In genomic region chr13:63872585-63873282, GRCm38 (mm10) we compare ENCODE assay signal across 28 mouse cellular contexts. TPM values are rescaled to one million over a fixed set of nuclear protein-coding genes. Genes with fewer than 3 reads are reported as not detected.
A peak's percentile ranks its signal among the peaks of the same experiment; 100 is the strongest.
DNase-seq lines count a peak whose midpoint lies in the region; ATAC-seq lines count a peak whose summit lies in the region.
"Had no signal": no experiment of that assay in that cellular context is flagged by ENCODE, and none has a peak within 500 bp of the region (broad histone marks: within the 10 kb centered on the region; RNA-seq: fewer than 3 reads in every experiment).

No protein-coding gene starts in this region.

- no peak overlapping the region for H3K4me2 ChIP-seq in liver, embryonic 12.5 days
- peak overlapping the region; percentile 20; the same call in 1 of the 2 replicates for H3K4me2 ChIP-seq in liver, embryonic 16.5 days (ENCODE audit: low read depth, low read length)
- H3K4me2 ChIP-seq: forebrain, embryonic 13.5 days; heart, embryonic 15.5 days; hindbrain, embryonic 13.5 days; limb, embryonic 15.5 days; lung, embryonic 15.5 days; midbrain, embryonic 13.5 days; neural tube, embryonic 13.5 days had no signal

- peak overlapping the region; percentile 70 for H3K27ac ChIP-seq in liver, embryonic 12.5 days
- H3K27ac ChIP-seq in liver, embryonic 16.5 days (ENCODE audit: low read length), result peak overlapping the region; percentile 41; the same call in 1 of the 2 replicates
- H3K27ac ChIP-seq: forebrain, embryonic 13.5 days; heart, embryonic 10.5 days; heart, embryonic 15.5 days; hindbrain, embryonic 13.5 days; limb, embryonic 10.5 days; limb, embryonic 15.5 days; lung, embryonic 15.5 days; midbrain, embryonic 13.5 days; neural tube, embryonic 13.5 days had no signal

- peak; percentile 69 for ATAC-seq in liver, embryonic 12.5 days
- 0 out of 2 replicates have a peak, but pooled peaks have one; percentile 8 for ATAC-seq in common myeloid progenitor, adult 5-6 weeks (replicated peaks; ENCODE audit: low read depth, poor library complexity, severe bottlenecking)
- ATAC-seq in liver, embryonic 16.5 days (ENCODE audit: low read depth), result peak; percentile 35; the same call in 1 of the 2 replicates
- ATAC-seq: activated CD4-positive, CD25-positive, alpha-beta regulatory T cell, adult 4 months; forebrain, embryonic 13.5 days; intestine, embryonic 16.5 days; midbrain, embryonic 13.5 days had no signal

- H3K36me3 ChIP-seq in liver, embryonic 12.5 days, result peaks cover 28% of the 10 kb centered on the region
- peaks cover 4% of the 10 kb centered on the region; the same call in 1 of the 2 replicates for H3K36me3 ChIP-seq in liver, embryonic 16.5 days (ENCODE audit: control insufficient read depth, insufficient read depth)

- DNase-seq in liver, result no peak
- DNase-seq in adipocyte (ENCODE audit: low spot score), result no peak
- DNase-seq in cerebellum, adult 9-10 months, result no peak
- no peak for DNase-seq in cerebellum, postnatal 10 days
- DNase-seq: adrenal gland, adult 8-10 months; cerebellum, adult 11 months; cerebellum, adult 9-11 months; gastrocnemius, postnatal 14 days; heart, postnatal 36 days; kidney, postnatal 14 days; layer of hippocampus, adult 9-11 months; lung, postnatal 36 days; thymus, postnatal 14 days had no signal

- no peak overlapping the region for H3K9ac ChIP-seq in liver, embryonic 12.5 days
- H3K9ac ChIP-seq in liver, embryonic 16.5 days (ENCODE audit: low read depth, low read length), result no peak overlapping the region
- H3K9ac ChIP-seq: forebrain, embryonic 13.5 days; heart, embryonic 15.5 days; hindbrain, embryonic 13.5 days; limb, embryonic 15.5 days; lung, embryonic 15.5 days; midbrain, embryonic 13.5 days; neural tube, embryonic 13.5 days had no signal

- no peaks in the 10 kb centered on the region for H3K9me3 ChIP-seq in liver, embryonic 12.5 days (replicated peaks)
- no peaks in the 10 kb centered on the region for H3K9me3 ChIP-seq in liver, embryonic 16.5 days (replicated peaks; ENCODE audit: control insufficient read depth, low read length)
- H3K9me3 ChIP-seq: forebrain, embryonic 13.5 days; heart, embryonic 10.5 days; heart, embryonic 15.5 days; hindbrain, embryonic 13.5 days; limb, embryonic 10.5 days; limb, embryonic 15.5 days; lung, embryonic 15.5 days; megakaryocyte, embryonic 14.5 days; midbrain, embryonic 13.5 days; neural tube, embryonic 13.5 days had no signal

- no peak overlapping the region for H3K4me3 ChIP-seq in liver, embryonic 12.5 days
- no peak overlapping the region for H3K4me3 ChIP-seq in liver, embryonic 16.5 days (ENCODE audit: low read depth, low read length)
- H3K4me3 ChIP-seq: forebrain, embryonic 13.5 days; heart, embryonic 10.5 days; heart, embryonic 15.5 days; hindbrain, embryonic 13.5 days; limb, embryonic 10.5 days; limb, embryonic 15.5 days; lung, embryonic 15.5 days; megakaryocyte, embryonic 14.5 days; midbrain, embryonic 13.5 days; neural tube, embryonic 13.5 days had no signal

- WGBS in liver, embryonic 12.5 days (ENCODE audit: insufficient replicate concordance), result 64% methylated on average over 2 of the region's 2 CpGs
- WGBS in liver, embryonic 16.5 days (ENCODE audit: insufficient replicate concordance), result 52% methylated on average over 2 of the region's 2 CpGs

- H3K4me1 ChIP-seq in liver, embryonic 12.5 days, result peaks cover 18% of the 10 kb centered on the region
- H3K4me1 ChIP-seq in liver, embryonic 16.5 days (ENCODE audit: control insufficient read depth, low read depth, low read length), result peaks cover 3% of the 10 kb centered on the region; the same call in 1 of the 2 replicates
- H3K4me1 ChIP-seq: forebrain, embryonic 13.5 days; heart, embryonic 10.5 days; heart, embryonic 15.5 days; hindbrain, embryonic 13.5 days; limb, embryonic 10.5 days; limb, embryonic 15.5 days; lung, embryonic 15.5 days; megakaryocyte, embryonic 14.5 days; midbrain, embryonic 13.5 days; neural tube, embryonic 13.5 days had no signal

- no peaks in the 10 kb centered on the region for H3K27me3 ChIP-seq in liver, embryonic 12.5 days (replicated peaks)
- no peaks in the 10 kb centered on the region for H3K27me3 ChIP-seq in liver, embryonic 16.5 days (ENCODE audit: control insufficient read depth, insufficient read depth, low read depth, low read length)
- H3K27me3 ChIP-seq: forebrain, embryonic 13.5 days; heart, embryonic 15.5 days; hindbrain, embryonic 13.5 days; limb, embryonic 15.5 days; lung, embryonic 15.5 days; megakaryocyte, embryonic 14.5 days; midbrain, embryonic 13.5 days; neural tube, embryonic 13.5 days had no signal

RNA-seq across cellular contexts. Expression of gene Ercc6l2, which starts 57.7 kb away (rescaled TPM):
- polyA plus RNA-seq in liver, embryonic 12.5 days (2016; fragmentation: Nextera tagmentation; extraction: Ambion mirVana), result 13.9 and 15.0 TPM in 2 replicates
- 43.7 and 45.4 TPM in 2 replicates for total RNA-seq in common myeloid progenitor, adult 5-6 weeks (2017)
- 5.9 and 7.7 TPM in 2 replicates for polyA plus RNA-seq in liver, embryonic 16.5 days (2015; fragmentation: Nextera tagmentation; extraction: Ambion mirVana)

Comparison
In these comparisons a context has a peak if more than half of its experiments do, and no peak if none do; other contexts are left out.
1. ATAC-seq: peak in every context shown above with its lines; median percentile 69 in liver, embryonic 12.5 days; 35 in liver, embryonic 16.5 days; 8 in common myeloid progenitor, adult 5-6 weeks.